Mouse (Mus musculus) v-Abl transformed pro-B cells (cell line): ENCODE results near the gene Wdtc1.

Experiments
- in situ Hi-C, 2 experiments: fragments of 400-800 bp; cut with MboI; formaldehyde crosslinking; loops; one replicate each; pipeline ENCODE4 v1.15.1; 2025; ENCODE audit not compliant: unreplicated experiment in 2 of 2

The Wdtc1 gene

GRCm38 (mm10) chr4:133337833-133338520 is 15.3 kb downstream of the Wdtc1 start:
- in situ Hi-C loops, result no loop called here

- in situ Hi-C loops, result no loop called here
These were observed 20.0 kb downstream of the Wdtc1 start for GRCm38 (mm10) chr4:133333306-133333705.

GRCm38 (mm10) chr4:133330296-133330695 is 23.0 kb downstream of the Wdtc1 start:
- in situ Hi-C loops, result no loop called here

GRCm38 (mm10) chr4:133328129-133328528 is 25.2 kb downstream of the Wdtc1 start:
- in situ Hi-C loops, result no loop called here

- in situ Hi-C loops, result loop anchor here in 1 of 2 experiments (25.0 kb wide), 1 partner anchor 518 kb away; no protein-coding TSS in a partner anchor
These were observed 33.6 kb downstream of the Wdtc1 start for GRCm38 (mm10) chr4:133319667-133320066.

GRCm38 (mm10) chr4:133315991-133316390 is 37.3 kb downstream of the Wdtc1 start:
- in situ Hi-C loops, result loop anchor here in 1 of 2 experiments (25.0 kb wide), 1 partner anchor 521 kb away; no protein-coding TSS in a partner anchor

GRCm38 (mm10) chr4:133314896-133315295 is 38.4 kb downstream of the Wdtc1 start:
- in situ Hi-C loops, result loop anchor here in 1 of 2 experiments (25.0 kb wide), 1 partner anchor 522 kb away; no protein-coding TSS in a partner anchor

GRCm38 (mm10) chr4:133309948-133310347 is 43.3 kb downstream of the Wdtc1 start:
- in situ Hi-C loops, result loop anchor here (5.0 to 25.0 kb wide), 5 partner anchors 37 to 527 kb away; no protein-coding TSS in a partner anchor

GRCm38 (mm10) chr4:133307331-133307730 is 46.0 kb downstream of the Wdtc1 start:
- in situ Hi-C loops, result loop anchor here (5.0 to 25.0 kb wide), 5 partner anchors 40 to 530 kb away; no protein-coding TSS in a partner anchor

GRCm38 (mm10) chr4:133305825-133306224 is 47.5 kb downstream of the Wdtc1 start:
- in situ Hi-C loops, result loop anchor here (5.0 to 25.0 kb wide), 5 partner anchors 41 to 531 kb away; no protein-coding TSS in a partner anchor

- in situ Hi-C loops, result loop anchor here (5.0 to 25.0 kb wide), 9 partner anchors 43 to 533 kb away; no protein-coding TSS in a partner anchor
These were observed 48.5 kb downstream of the Wdtc1 start for GRCm38 (mm10) chr4:133304770-133305169.

GRCm38 (mm10) chr4:133302668-133303067 is 50.6 kb downstream of the Wdtc1 start:
- in situ Hi-C loops, result loop anchor here (5.0 to 25.0 kb wide), 6 partner anchors 85 to 535 kb away; no protein-coding TSS in a partner anchor

GRCm38 (mm10) chr4:133301802-133302201 is 51.5 kb downstream of the Wdtc1 start:
- in situ Hi-C loops, result loop anchor here (5.0 to 25.0 kb wide), 6 partner anchors 85 to 535 kb away; no protein-coding TSS in a partner anchor

- in situ Hi-C loops, result loop anchor here (5.0 to 25.0 kb wide), 6 partner anchors 83 to 537 kb away; no protein-coding TSS in a partner anchor
These were observed 52.9 kb downstream of the Wdtc1 start for GRCm38 (mm10) chr4:133300421-133300820.

GRCm38 (mm10) chr4:133299701-133300100 is 53.6 kb downstream of the Wdtc1 start:
- in situ Hi-C loops, result loop anchor here (5.0 to 25.0 kb wide), 6 partner anchors 82 to 538 kb away; no protein-coding TSS in a partner anchor

GRCm38 (mm10) chr4:133298516-133299365 is 54.5 kb downstream of the Wdtc1 start:
- in situ Hi-C loops, result loop anchor here in 1 of 2 experiments (5.0 kb wide), 1 partner anchor 81 kb away; no protein-coding TSS in a partner anchor

- in situ Hi-C loops, result loop anchor here in 1 of 2 experiments (5.0 kb wide), 1 partner anchor 81 kb away; no protein-coding TSS in a partner anchor
These were observed 55.5 kb downstream of the Wdtc1 start for GRCm38 (mm10) chr4:133297801-133298238.

- in situ Hi-C loops, result loop anchor here in 1 of 2 experiments (5.0 kb wide), 1 partner anchor 80 kb away; no protein-coding TSS in a partner anchor
These were observed 55.9 kb downstream of the Wdtc1 start for GRCm38 (mm10) chr4:133297360-133297759.

GRCm38 (mm10) chr4:133294084-133294483 is 59.2 kb downstream of the Wdtc1 start:
- in situ Hi-C loops, result no loop called here
